Mouse (Mus musculus) MEL (cell line): ENCODE data around the gene Thbs2. TPM values are rescaled to one million over a fixed set of nuclear protein-coding genes. Genes with fewer than 3 reads are reported as not detected.

Experiments used
- DNase-seq: peaks from one replicate; pipeline ENCODE4 v3.0.0; 2011; ENCODE audit warnings: low read depth, low spot score
- H3K27ac ChIP-seq: 2 replicates; pipeline ENCODE4 v1.5.1; 2012; ENCODE audit warnings: low read depth, mild to moderate bottlenecking, control low read depth, low read length, moderate library complexity; ENCODE audit not compliant: control insufficient read depth
- H3K27me3 ChIP-seq, 2 experiments: fragments of 150-350 bp in 1 of 2; sonication (generic) in 1 of 2; 2 replicates each; pipeline ENCODE4 v1.6.1; 2012; ENCODE audit warnings: low read length in 2 of 2, mild to moderate bottlenecking in 2 of 2, improper control_type of control experiment in 1 of 2, moderate library complexity in 1 of 2; ENCODE audit not compliant: insufficient read depth in 2 of 2, control insufficient read depth in 1 of 2
- H3K36me3 ChIP-seq, 2 experiments: 2 replicates each; pipeline ENCODE4 v1.6.1; 2012 to 2014; ENCODE audit warnings: low read length in 2 of 2, improper control_type of control experiment in 1 of 2, inconsistent platforms in 1 of 2, mild to moderate bottlenecking in 1 of 2; ENCODE audit not compliant: insufficient read depth in 2 of 2, control insufficient read depth in 1 of 2
- H3K4me1 ChIP-seq, 2 experiments: fragments of 150-350 bp in 1 of 2; sonication (generic) in 1 of 2; 2 replicates each; pipeline ENCODE4 v1.6.1; 2012; ENCODE audit warnings: low read length in 2 of 2, improper control_type of control experiment in 1 of 2, mild to moderate bottlenecking in 1 of 2; ENCODE audit not compliant: insufficient read depth in 2 of 2, control insufficient read depth in 1 of 2
- H3K4me3 ChIP-seq, 2 experiments: fragments of 150-350 bp in 1 of 2; sonication (generic) in 1 of 2; 2 replicates each; pipeline ENCODE4 v1.5.1; 2012; ENCODE audit warnings: low read depth in 2 of 2, low read length in 2 of 2, mild to moderate bottlenecking in 2 of 2, moderate library complexity in 2 of 2, control low read depth in 1 of 2, improper control_type of control experiment in 1 of 2; ENCODE audit not compliant: control insufficient read depth in 1 of 2, insufficient read depth in 1 of 2
- H3K79me2 ChIP-seq: 2 replicates; pipeline ENCODE4 v1.6.1; 2012; ENCODE audit warnings: mild to moderate bottlenecking, low read length, moderate library complexity; ENCODE audit not compliant: control insufficient read depth, poor library complexity, insufficient read depth
- H3K9ac ChIP-seq: 2 replicates; pipeline ENCODE4 v1.6.1; 2012; ENCODE audit warnings: low read depth, mild to moderate bottlenecking, control low read depth, low read length, moderate library complexity; ENCODE audit not compliant: control insufficient read depth, poor library complexity, severe bottlenecking
- H3K9me3 ChIP-seq: fragments of 150-350 bp; sonication (generic); replicated peaks from 2 replicates; pipeline ENCODE4 v1.6.1; 2012; ENCODE audit warnings: mild to moderate bottlenecking, low read length, improper control_type of control experiment, moderate library complexity; ENCODE audit not compliant: insufficient read depth
- BHLHE40 ChIP-seq: IDR thresholded peaks from 2 replicates; pipeline ENCODE4 v1.6.1; 2012; ENCODE audit warnings: low read depth, mild to moderate bottlenecking, inconsistent platforms, low read length, improper control_type of control experiment, borderline replicate concordance
- CHD2 ChIP-seq: IDR thresholded peaks from 2 replicates; pipeline ENCODE4 v1.6.1; 2011; ENCODE audit warnings: low read length, improper control_type of control experiment
- CTCF ChIP-seq, 3 experiments: IDR thresholded peaks in 2 of 3; conservative IDR thresholded peaks in 1 of 3; 2 replicates each; pipeline ENCODE4 v1.5.1; 2011 to 2012; ENCODE audit warnings: low read length in 3 of 3, low read depth in 2 of 3, mild to moderate bottlenecking in 2 of 3, improper control_type of control experiment in 1 of 3, inconsistent platforms in 1 of 3, mixed read lengths in 1 of 3, moderate library complexity in 1 of 3; ENCODE audit not compliant: control insufficient read depth in 1 of 3, insufficient read depth in 1 of 3, poor library complexity in 1 of 3, severe bottlenecking in 1 of 3
- E2F4 ChIP-seq: IDR thresholded peaks from 2 replicates; pipeline ENCODE4 v1.6.1; 2011; ENCODE audit warnings: low read depth, low read length, improper control_type of control experiment, borderline replicate concordance
- ELF1 ChIP-seq: IDR thresholded peaks from 2 replicates; pipeline ENCODE4 v1.6.1; 2014; ENCODE audit warnings: low read depth, mild to moderate bottlenecking, inconsistent platforms, low read length, improper control_type of control experiment, moderate library complexity
- EP300 ChIP-seq, 2 experiments: IDR thresholded peaks; 2 replicates each; pipeline ENCODE4 v1.6.1; 2011; ENCODE audit warnings: improper control_type of control experiment in 2 of 2, low read length in 2 of 2, low read depth in 1 of 2, mild to moderate bottlenecking in 1 of 2
- GATA1 ChIP-seq: IDR thresholded peaks from 2 replicates; pipeline ENCODE4 v1.6.1; 2011; ENCODE audit warnings: low read depth, low read length, improper control_type of control experiment
- HCFC1 ChIP-seq: IDR thresholded peaks from 2 replicates; pipeline ENCODE4 v1.6.1; 2012; ENCODE audit warnings: low read depth, mild to moderate bottlenecking, inconsistent platforms, low read length, improper control_type of control experiment, moderate library complexity
- KAT2A ChIP-seq: conservative IDR thresholded peaks from 2 replicates; pipeline ENCODE4 v1.6.1; 2012; ENCODE audit warnings: low read depth, low read length, improper control_type of control experiment, inconsistent platforms
- MXI1 ChIP-seq: IDR thresholded peaks from 2 replicates; pipeline ENCODE4 v1.6.1; 2011; ENCODE audit warnings: mild to moderate bottlenecking, low read depth, low read length, improper control_type of control experiment
- MYC ChIP-seq: IDR thresholded peaks from 2 replicates; pipeline ENCODE4 v1.6.1; 2011; ENCODE audit warnings: low read depth, mild to moderate bottlenecking, low read length, improper control_type of control experiment, moderate library complexity
- POLR2AphosphoS2 ChIP-seq: IDR thresholded peaks from 2 replicates; pipeline ENCODE4 v1.6.1; 2011; ENCODE audit warnings: low read length, improper control_type of control experiment
- RAD21 ChIP-seq: IDR thresholded peaks from 2 replicates; pipeline ENCODE4 v1.6.1; 2011; ENCODE audit warnings: mild to moderate bottlenecking, low read depth, low read length, improper control_type of control experiment
- RCOR1 ChIP-seq: IDR thresholded peaks from 2 replicates; pipeline ENCODE4 v1.6.1; 2012; ENCODE audit warnings: low read depth, mild to moderate bottlenecking, inconsistent platforms, low read length, improper control_type of control experiment
- SIN3A ChIP-seq: IDR thresholded peaks from 2 replicates; pipeline ENCODE4 v1.6.1; 2012; ENCODE audit warnings: low read length, improper control_type of control experiment, inconsistent platforms
- SMC3 ChIP-seq: IDR thresholded peaks from 2 replicates; pipeline ENCODE4 v1.6.1; 2011; ENCODE audit warnings: low read depth, low read length, improper control_type of control experiment
- TBP ChIP-seq: IDR thresholded peaks from 2 replicates; pipeline ENCODE4 v1.8.0; 2011; ENCODE audit warnings: low read depth, low read length, improper control_type of control experiment
- TCF12 ChIP-seq: IDR thresholded peaks from 2 replicates; pipeline ENCODE4 v1.6.1; 2014; ENCODE audit warnings: low read depth, mild to moderate bottlenecking, inconsistent platforms, low read length, improper control_type of control experiment, moderate library complexity
- UBTF ChIP-seq: IDR thresholded peaks from 2 replicates; pipeline ENCODE4 v1.6.1; 2012; ENCODE audit warnings: low read depth, mild to moderate bottlenecking, inconsistent platforms, low read length, improper control_type of control experiment, moderate library complexity, borderline replicate concordance; ENCODE audit not compliant: insufficient read depth
- USF1 ChIP-seq: IDR thresholded peaks from 2 replicates; pipeline ENCODE4 v1.6.1; 2014; ENCODE audit warnings: low read depth, mild to moderate bottlenecking, inconsistent platforms, low read length, improper control_type of control experiment, moderate library complexity
- USF2 ChIP-seq, 2 experiments: IDR thresholded peaks; 2 replicates each; pipeline ENCODE4 v1.6.1; 2011 to 2012; ENCODE audit warnings: improper control_type of control experiment in 2 of 2, low read length in 2 of 2, borderline replicate concordance in 1 of 2, inconsistent platforms in 1 of 2, low read depth in 1 of 2, mild to moderate bottlenecking in 1 of 2; ENCODE audit not compliant: insufficient read depth in 1 of 2
- ZC3H11A ChIP-seq: IDR thresholded peaks from 2 replicates; pipeline ENCODE4 v1.6.1; 2012; ENCODE audit warnings: low read depth, mild to moderate bottlenecking, inconsistent platforms, low read length, improper control_type of control experiment
- ZKSCAN1 ChIP-seq: IDR thresholded peaks from 2 replicates; pipeline ENCODE4 v1.6.1; 2012; ENCODE audit warnings: low read depth, mild to moderate bottlenecking, inconsistent platforms, low read length, improper control_type of control experiment, moderate library complexity
- polyA plus RNA-seq, 2 experiments: library from polyadenylated mRNA; stranded (reverse) in 1 of 2; unstranded in 1 of 2; fragments of >175 nt in 1 of 2; fragments of >200 nt in 1 of 2; gene quantifications; 2 replicates each; pipeline versions ENCODE4 v1.2.1 to v1.2.4; 2012; ENCODE audit warnings: low replicate concordance in 2 of 2, low read depth in 1 of 2; ENCODE audit not compliant: insufficient read length in 2 of 2, insufficient read depth in 1 of 2, missing spikeins in 1 of 2
- total RNA-seq: library from RNA; depleted of rRNA; stranded (reverse); fragments of 300-350 nt; gene quantifications from 2 replicates; pipeline ENCODE4 v1.2.3, GENCODE M21; 2012

The Thbs2 gene
- total and polyA plus RNA-seq, 3 experiments: not detected

- Histone ChIP-seq H3K9ac (no peak overlapping the region), H3K9me3 (no peaks in the 10 kb centered on the region), H3K4me1 (no peaks in the 10 kb centered on the region), H3K4me3 (no peak overlapping the region), H3K27ac (no peak overlapping the region), H3K36me3 (no peaks in the 10 kb centered on the region), H3K27me3 (no peaks in the 10 kb centered on the region), H3K79me2 (no peaks in the 10 kb centered on the region)
- TF ChIP-seq ZC3H11A (no peak), CTCF (IDR thresholded peaks at IDR 0.05 in 2 of 3, conservative IDR thresholded peaks at IDR 0.05 in 1 of 3; ENCODE audit: control insufficient read depth in 1 of 3, insufficient read depth in 1 of 3, low read depth in 2 of 3, low read length in 3 of 3, poor library complexity in 1 of 3, severe bottlenecking in 1 of 3) (no peak), BHLHE40 (no peak), KAT2A (no peak), E2F4 (no peak), POLR2AphosphoS2 (no peak), SIN3A (no peak), GATA1 (no peak), ELF1 (no peak), USF2 (IDR thresholded peaks at IDR 0.05; ENCODE audit: borderline replicate concordance in 1 of 2, insufficient read depth in 1 of 2, low read depth in 1 of 2, low read length in 2 of 2) (no peak), TCF12 (no peak), MXI1 (no peak), EP300 (IDR thresholded peaks at IDR 0.05; ENCODE audit: low read depth in 1 of 2, low read length in 2 of 2) (no peak), CHD2 (no peak), MYC (no peak), RAD21 (no peak)
- DNase-seq: no peak
Measured at GRCm38 (mm10) chr17:14702701-14703100, 8.7 kb upstream of the Thbs2 start.

DNA sequence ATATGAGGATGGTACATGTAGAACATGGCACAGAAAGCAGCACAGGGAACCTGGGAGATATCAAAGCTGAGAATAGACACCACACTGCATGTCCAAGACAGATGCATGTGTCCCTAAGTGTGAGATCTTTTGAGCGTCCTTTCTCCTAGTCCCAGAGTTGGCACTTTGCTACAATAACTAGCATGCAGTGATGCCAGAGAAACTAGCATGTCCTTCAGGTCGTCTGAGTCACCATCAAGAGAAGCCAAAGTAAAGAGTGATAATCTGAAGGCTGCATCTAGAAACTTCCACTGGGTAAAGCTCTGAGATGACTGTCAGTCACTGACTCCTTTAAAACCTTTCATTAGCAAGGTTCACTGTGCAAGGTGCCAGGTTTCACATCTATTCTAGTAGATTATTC, 7.9 kb upstream of the Thbs2 start:
- H3K27me3 ChIP-seq: no peaks in the 10 kb centered on the region
- no peaks in the 10 kb centered on the region for H3K79me2 ChIP-seq
- no peaks in the 10 kb centered on the region for H3K9me3 ChIP-seq
- DNase-seq: no peak
- no peaks in the 10 kb centered on the region for H3K4me1 ChIP-seq
- H3K27ac ChIP-seq: no peak overlapping the region
- H3K9ac ChIP-seq: no peak overlapping the region
- TF ChIP-seq HCFC1 (no peak), CHD2 (no peak), SMC3 (no peak), UBTF (no peak), USF1 (no peak), RCOR1 (no peak), POLR2AphosphoS2 (no peak), TBP (no peak), ZKSCAN1 (no peak)
- H3K36me3 ChIP-seq: no peaks in the 10 kb centered on the region
- H3K4me3 ChIP-seq: no peak overlapping the region
